Mouse (Mus musculus) stomach, postnatal 0 days (tissue): ENCODE results near the gene Itgax.

Source experiments
- CTCF ChIP-seq: IDR thresholded peaks from 2 replicates; pipeline ENCODE4 v1.5.1; 2016; ENCODE audit warnings: antibody characterized with exemption, low read depth, mild to moderate bottlenecking, moderate library complexity
- EP300 ChIP-seq: optimal IDR thresholded peaks from 2 replicates; pipeline ENCODE3; 2016; ENCODE audit warnings: antibody characterized with exemption

DNA sequence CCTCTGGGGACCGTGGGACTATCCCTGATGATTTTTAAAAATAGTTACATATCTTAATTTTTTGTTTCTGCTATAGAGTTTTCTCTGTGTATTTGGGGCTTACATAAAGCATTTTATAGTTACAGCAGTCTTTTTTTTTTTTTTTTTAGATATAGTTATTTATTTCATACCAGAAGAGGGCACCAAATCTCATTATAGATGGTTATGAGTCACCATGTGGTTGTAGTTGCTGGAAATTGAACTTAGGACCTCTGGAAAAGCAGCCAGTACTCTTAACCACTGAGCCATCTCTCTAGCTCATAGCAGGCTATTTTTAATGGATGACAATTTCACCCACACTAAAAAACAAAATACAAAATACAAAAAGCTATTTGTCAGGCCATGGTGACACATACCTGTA lies 31.2 kb upstream of the Itgax start:
- TF ChIP-seq CTCF (peak; percentile 45), EP300 (no peak)
